Comparison of ENCODE assay signal across 13 mouse cellular contexts in genomic region chr13:51852560-51853190, GRCm38 (mm10). TPM values are rescaled to one million over a fixed set of nuclear protein-coding genes. Genes with fewer than 3 reads are reported as not detected.
DNase-seq lines count a peak whose midpoint lies in the region; ATAC-seq lines count a peak whose summit lies in the region.
"Had no signal": no experiment of that assay in that cellular context is flagged by ENCODE, and none has a peak within 500 bp of the region (broad histone marks: within the 10 kb centered on the region; RNA-seq: fewer than 3 reads in every experiment).

No protein-coding gene starts in this region.

- peaks cover 17% of the 10 kb centered on the region; the same call in 1 of the 2 replicates for H3K27me3 ChIP-seq in heart, embryonic 10.5 days (ENCODE audit: insufficient read depth, poor library complexity, severe bottlenecking)
- H3K27me3 ChIP-seq in limb, embryonic 11.5 days (ENCODE audit: control insufficient read depth, insufficient read depth, low read length): no peaks in the 10 kb centered on the region

- H3K4me3 ChIP-seq in heart, embryonic 10.5 days: peak overlapping the region; percentile 12; the same call in 1 of the 2 replicates
- no peak overlapping the region for H3K4me3 ChIP-seq in limb, embryonic 11.5 days (ENCODE audit: low read depth, low read length)
- H3K4me3 ChIP-seq: liver, embryonic 12.5 days; neural tube, embryonic 13.5 days had no signal

- H3K9ac ChIP-seq in limb, embryonic 11.5 days (ENCODE audit: low read length): no peak overlapping the region
- H3K9ac ChIP-seq: neural tube, embryonic 13.5 days had no signal

- no peak for DNase-seq in heart, embryonic 10.5 days (ENCODE audit: low spot score)
- no peak for DNase-seq in heart, postnatal 36 days
- DNase-seq in kidney, postnatal 25 days: peak; percentile 46 to 55
- no peak for DNase-seq in kidney, adult 8-10 months
- DNase-seq in MN1 (ENCODE audit: low spot score): peak; percentile 50
- peak; percentile 43 for DNase-seq in limb, embryonic 11.5 days (ENCODE audit: low spot score)
- DNase-seq: cerebellum, postnatal 10 days; right cerebral cortex, postnatal 14 days had no signal

- no peak overlapping the region for H3K4me2 ChIP-seq in limb, embryonic 11.5 days (ENCODE audit: low read depth, severe bottlenecking)
- H3K4me2 ChIP-seq: liver, embryonic 12.5 days; neural tube, embryonic 13.5 days had no signal

- H3K4me1 ChIP-seq in heart, embryonic 10.5 days: peaks cover 80% of the 10 kb centered on the region
- H3K4me1 ChIP-seq in limb, embryonic 11.5 days (ENCODE audit: control insufficient read depth, insufficient read depth, low read length): peaks cover 30% of the 10 kb centered on the region

- peak overlapping the region; percentile 84 for H3K27ac ChIP-seq in heart, embryonic 10.5 days
- no peak overlapping the region for H3K27ac ChIP-seq in limb, embryonic 11.5 days (replicated peaks; ENCODE audit: low read depth, low read length)
- H3K27ac ChIP-seq: liver, embryonic 12.5 days; neural tube, embryonic 13.5 days had no signal

- ATAC-seq in limb, embryonic 11.5 days (ENCODE audit: insufficient number of reproducible peaks, low FRiP score, low TSS enrichment, low read depth): no peak
- no peak for ATAC-seq in monocyte, adult 5-6 weeks (replicated peaks; ENCODE audit: insufficient number of reproducible peaks, low FRiP score, low TSS enrichment, poor library complexity, severe bottlenecking)
- no peak for ATAC-seq in megakaryocyte-erythroid progenitor cell, adult 5-6 weeks (replicated peaks; ENCODE audit: low FRiP score, low TSS enrichment, poor library complexity, severe bottlenecking)
- ATAC-seq: forebrain, embryonic 16.5 days; liver, embryonic 12.5 days had no signal

- peaks cover 5% of the 10 kb centered on the region for H3K36me3 ChIP-seq in heart, embryonic 10.5 days
- no peaks in the 10 kb centered on the region for H3K36me3 ChIP-seq in limb, embryonic 11.5 days (ENCODE audit: control insufficient read depth, insufficient read depth, low read length)
- H3K36me3 ChIP-seq: liver, embryonic 12.5 days; neural tube, embryonic 13.5 days had no signal

- intact Hi-C loops in heart, postnatal 36 days (cut with DNase I): no loop called here

- no peaks in the 10 kb centered on the region for H3K9me3 ChIP-seq in heart, embryonic 10.5 days
- H3K9me3 ChIP-seq in limb, embryonic 11.5 days (ENCODE audit: control insufficient read depth, low read length): no peaks in the 10 kb centered on the region
- H3K9me3 ChIP-seq: liver, embryonic 12.5 days; neural tube, embryonic 13.5 days had no signal

- WGBS in heart, embryonic 10.5 days: 11% methylated on average over 7 of the region's 7 CpGs
- 26% methylated on average over 7 of the region's 7 CpGs for WGBS in limb, embryonic 11.5 days

RNA-seq across cellular contexts. Expression of gene Gadd45g, which starts 6.2 kb away (rescaled TPM):
- polyA plus RNA-seq in heart, embryonic 10.5 days (2016; fragmentation: Nextera tagmentation; extraction: Ambion mirVana): 53.3 and 61.0 TPM in 2 replicates
- total RNA-seq in heart, postnatal 36 days (2021): 10 to 100 TPM in 1 of 2 experiments, 1 to 10 TPM in 1; 9.5 to 10.7 TPM
- polyA plus RNA-seq in limb, embryonic 11.5 days (2014; fragmentation: Nextera tagmentation; extraction: Ambion mirVana): 20.5 and 20.7 TPM in 2 replicates
- total RNA-seq in monocyte, adult 5-6 weeks (2017): 17.5 to 34.3 TPM (median 24.0 TPM) in 3 replicates
- 3.4 and 6.4 TPM in 2 replicates for total RNA-seq in megakaryocyte-erythroid progenitor cell, adult 5-6 weeks (2014; fragmentation: Nextera tagmentation)
- 11.5 and 12.9 TPM in 2 replicates for total RNA-seq in megakaryocyte-erythroid progenitor cell, adult 5-6 weeks (2017)

RNA-seq across cellular contexts. Expression of gene Sema4d, which starts 59.1 kb away (rescaled TPM):
- 8.7 and 13.1 TPM in 2 replicates for polyA plus RNA-seq in heart, embryonic 10.5 days (2016; fragmentation: Nextera tagmentation; extraction: Ambion mirVana)
- total RNA-seq in heart, postnatal 36 days (2021): 10 to 100 TPM; 69.8 to 77.5 TPM
- polyA plus RNA-seq in limb, embryonic 11.5 days (2014; fragmentation: Nextera tagmentation; extraction: Ambion mirVana): 5.1 and 5.3 TPM in 2 replicates
- 134 to 201 TPM (median 136 TPM) in 3 replicates for total RNA-seq in monocyte, adult 5-6 weeks (2017)
- 38.5 and 38.8 TPM in 2 replicates for total RNA-seq in megakaryocyte-erythroid progenitor cell, adult 5-6 weeks (2014; fragmentation: Nextera tagmentation)
- 16.0 and 18.0 TPM in 2 replicates for total RNA-seq in megakaryocyte-erythroid progenitor cell, adult 5-6 weeks (2017)

Comparison
In these comparisons a context has a peak if more than half of its experiments do, and no peak if none do; other contexts are left out.
1. DNase-seq: peak in kidney, postnatal 25 days (2 of 2), MN1 (single experiment) and limb, embryonic 11.5 days (single experiment); none in heart, embryonic 10.5 days (single experiment), heart, postnatal 36 days (0 of 2) and kidney, adult 8-10 months (0 of 2).